Mouse (Mus musculus): ENCODE measurements around the gene Mgat3. TPM values are rescaled to one million over a fixed set of nuclear protein-coding genes. Genes with fewer than 3 reads are reported as not detected.
A peak's percentile ranks its signal among the peaks of the same experiment; 100 is the strongest.

Mgat3 gene
- polyA plus RNA-seq, 1 experiment from 2014 or later = 6.7 TPM

DNA sequence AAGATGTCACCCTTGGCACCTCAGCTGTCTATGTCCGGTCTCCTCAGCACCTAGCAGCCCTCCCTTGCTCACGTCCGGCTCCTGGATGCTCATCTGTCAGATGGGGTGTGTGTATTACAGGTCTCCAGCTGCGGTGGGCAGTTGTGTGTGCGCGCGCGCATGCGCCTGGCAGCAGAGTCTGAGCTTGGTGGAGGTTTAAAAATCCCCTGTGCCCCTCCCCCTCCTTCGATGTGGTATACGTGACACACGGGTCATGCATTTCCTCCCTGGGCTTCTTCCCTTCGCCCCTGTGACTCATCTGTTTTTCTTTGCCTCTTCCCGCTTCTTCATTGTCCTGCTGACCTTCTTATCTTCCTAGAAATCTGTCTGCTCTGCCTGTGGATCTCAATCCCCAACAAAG is 45.7 kb downstream of the Mgat3 start:
- Histone ChIP-seq H3K9ac (ENCODE audit: low read depth, low read length) (peak overlapping the region; percentile 20; the same call in 1 of the 2 replicates), H3K9me3 (replicated peaks; ENCODE audit: low read length) (no peaks in the 10 kb centered on the region), H3K4me2 (ENCODE audit: low read length) (peak overlapping the region; percentile 16; the same call in 1 of the 2 replicates), H3K27ac (peak overlapping the region; percentile 54; the same call in 1 of the 2 replicates), H3K4me1 (replicated peaks; ENCODE audit: insufficient read depth, low read length) (no peaks in the 10 kb centered on the region), H3K27me3 (ENCODE audit: insufficient read depth, low read length) (no peaks in the 10 kb centered on the region), H3K36me3 (ENCODE audit: insufficient read depth, low read length) (no peaks in the 10 kb centered on the region), H3K4me3 (replicated peaks; ENCODE audit: low read depth, low read length) (no peak overlapping the region)
- ATAC-seq (replicated peaks; ENCODE audit: low FRiP score, low read depth) (no peak; the same call in 1 of the 2 replicates), DNase-seq (ENCODE audit: low spot score) (peak; percentile 42)
- WGBS = 25% methylated on average over 14 of the region's 14 CpGs
- no peak for TF ChIP-seq CTCF (IDR thresholded peaks at IDR 0.05; ENCODE audit: low read depth)

DNA sequence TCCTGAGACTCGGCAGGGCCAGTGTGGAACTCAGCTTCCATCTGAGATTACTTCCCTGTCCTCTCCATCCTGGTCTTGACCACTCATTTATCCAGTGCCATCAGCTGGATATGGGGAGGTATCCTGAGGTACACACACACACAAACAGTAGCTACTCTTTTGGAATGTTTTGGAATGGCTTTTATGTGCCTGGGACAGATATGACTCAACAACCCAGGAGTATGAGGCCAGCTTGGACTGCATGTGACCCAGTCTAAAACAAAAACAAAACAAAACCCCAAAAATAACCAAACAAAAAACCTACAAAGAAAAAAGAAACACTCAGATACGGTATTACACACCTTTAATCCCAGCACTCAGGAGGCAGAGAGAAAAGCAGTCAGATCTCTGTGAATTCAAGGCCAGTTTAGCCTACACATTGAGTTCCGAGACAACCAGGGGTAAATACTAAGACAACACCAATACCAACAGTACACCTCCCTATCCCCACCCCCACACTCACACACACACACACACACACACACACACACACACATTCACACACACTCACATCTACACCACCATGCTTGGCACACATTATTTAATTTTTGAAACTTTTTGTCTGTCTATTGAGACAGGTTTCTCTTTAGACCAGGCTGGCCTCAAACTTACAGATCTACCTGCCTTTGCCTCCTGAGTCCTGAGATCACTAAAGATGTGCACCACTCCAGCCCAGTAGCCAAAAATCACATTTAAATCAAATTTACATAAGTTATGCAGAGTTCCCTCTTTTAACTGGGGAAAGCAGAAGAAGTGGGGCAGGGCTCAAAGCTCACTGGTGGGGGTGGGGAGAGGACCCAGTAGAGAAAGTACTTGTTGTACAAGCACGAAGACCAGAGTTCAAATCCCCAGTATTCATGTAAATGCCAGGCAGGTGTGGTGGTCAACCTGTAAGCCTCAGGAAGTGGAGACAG is 46.5 kb downstream of the Mgat3 start:
- Histone ChIP-seq H3K9ac (ENCODE audit: low read depth, low read length) (no peak overlapping the region), H3K4me1 (replicated peaks; ENCODE audit: insufficient read depth, low read length) (no peaks in the 10 kb centered on the region), H3K4me2 (ENCODE audit: low read length) (peak overlapping the region; percentile 16; the same call in 1 of the 2 replicates), H3K36me3 (ENCODE audit: insufficient read depth, low read length) (no peaks in the 10 kb centered on the region), H3K27me3 (ENCODE audit: insufficient read depth, low read length) (no peaks in the 10 kb centered on the region), H3K4me3 (replicated peaks; ENCODE audit: low read depth, low read length) (no peak overlapping the region), H3K9me3 (replicated peaks; ENCODE audit: low read length) (no peaks in the 10 kb centered on the region), H3K27ac (peak overlapping the region; percentile 54)
- WGBS = 58% methylated on average over 4 of the region's 4 CpGs
- ATAC-seq (replicated peaks; ENCODE audit: low FRiP score, low read depth) (no peak), DNase-seq (ENCODE audit: low spot score) (no peak)
- no peak for TF ChIP-seq CTCF (IDR thresholded peaks at IDR 0.05; ENCODE audit: low read depth)

DNA sequence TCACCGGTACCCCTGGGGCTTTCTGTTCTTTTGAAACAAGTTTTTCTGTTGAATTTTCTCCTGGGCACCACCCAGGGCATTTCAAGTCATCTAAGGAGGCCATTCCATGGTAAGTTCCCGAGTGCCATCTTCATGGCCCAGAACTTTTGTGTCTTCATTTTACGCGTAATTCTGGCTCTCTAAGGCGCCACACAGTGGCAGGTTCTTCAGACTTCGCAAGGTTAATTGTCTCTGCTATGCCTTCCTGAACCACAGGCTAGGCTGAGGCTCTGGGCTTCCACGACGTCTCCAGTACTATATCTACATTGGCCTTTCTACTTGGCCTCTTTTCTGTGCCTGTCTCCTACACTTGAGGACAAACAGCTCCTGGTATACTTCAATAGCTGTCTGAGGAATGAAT is 47.5 kb downstream of the Mgat3 start:
- H3K9ac ChIP-seq (ENCODE audit: low read depth, low read length) = no peak overlapping the region
- no peak overlapping the region for H3K4me2 ChIP-seq (ENCODE audit: low read length)
- H3K4me1 ChIP-seq (replicated peaks; ENCODE audit: insufficient read depth, low read length) = no peaks in the 10 kb centered on the region
- no peaks in the 10 kb centered on the region for H3K9me3 ChIP-seq (replicated peaks; ENCODE audit: low read length)
- WGBS = 67% methylated on average over 8 of the region's 8 CpGs
- H3K27me3 ChIP-seq (ENCODE audit: insufficient read depth, low read length) = no peaks in the 10 kb centered on the region
- no peak overlapping the region for H3K4me3 ChIP-seq (replicated peaks; ENCODE audit: low read depth, low read length)
- TF ChIP-seq CTCF (IDR thresholded peaks at IDR 0.05; ENCODE audit: low read depth) = peak; percentile 16; the same call in 1 of the 2 replicates
- H3K36me3 ChIP-seq (ENCODE audit: insufficient read depth, low read length) = no peaks in the 10 kb centered on the region
- ATAC-seq (replicated peaks; ENCODE audit: low FRiP score, low read depth) (no peak), DNase-seq (ENCODE audit: low spot score) (no peak)
- no peak overlapping the region for H3K27ac ChIP-seq

DNA sequence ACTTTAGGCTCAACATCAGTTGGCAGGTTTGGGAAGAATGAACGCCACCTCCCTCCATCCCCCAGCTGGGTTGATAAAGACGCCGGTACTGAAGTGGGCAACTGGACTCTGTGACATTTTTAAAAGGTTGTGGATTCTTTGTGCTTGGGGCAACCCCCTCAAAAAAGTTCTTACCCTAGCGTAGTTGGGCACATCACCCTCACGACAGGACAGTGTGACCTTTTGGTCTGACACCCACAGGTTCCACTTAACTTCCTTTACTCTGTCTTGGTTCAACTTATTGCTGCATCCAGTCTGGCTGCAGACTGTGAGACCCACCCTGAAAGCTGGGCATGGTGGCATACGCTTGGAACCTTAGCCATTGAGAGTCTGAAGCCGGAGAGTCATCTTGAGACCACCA is 50.2 kb downstream of the Mgat3 start:
- WGBS = 85% methylated on average over 7 of the region's 7 CpGs
- Histone ChIP-seq H3K9ac (ENCODE audit: low read depth, low read length) (no peak overlapping the region), H3K4me1 (replicated peaks; ENCODE audit: insufficient read depth, low read length) (no peaks in the 10 kb centered on the region), H3K36me3 (ENCODE audit: insufficient read depth, low read length) (no peaks in the 10 kb centered on the region), H3K27ac (no peak overlapping the region), H3K27me3 (ENCODE audit: insufficient read depth, low read length) (no peaks in the 10 kb centered on the region), H3K4me2 (ENCODE audit: low read length) (no peak overlapping the region), H3K4me3 (replicated peaks; ENCODE audit: low read depth, low read length) (no peak overlapping the region), H3K9me3 (replicated peaks; ENCODE audit: low read length) (no peaks in the 10 kb centered on the region)
- ATAC-seq (replicated peaks; ENCODE audit: low FRiP score, low read depth) = no peak
- DNase-seq (ENCODE audit: low spot score) = no peak
- no peak for TF ChIP-seq CTCF (IDR thresholded peaks at IDR 0.05; ENCODE audit: low read depth)

DNA sequence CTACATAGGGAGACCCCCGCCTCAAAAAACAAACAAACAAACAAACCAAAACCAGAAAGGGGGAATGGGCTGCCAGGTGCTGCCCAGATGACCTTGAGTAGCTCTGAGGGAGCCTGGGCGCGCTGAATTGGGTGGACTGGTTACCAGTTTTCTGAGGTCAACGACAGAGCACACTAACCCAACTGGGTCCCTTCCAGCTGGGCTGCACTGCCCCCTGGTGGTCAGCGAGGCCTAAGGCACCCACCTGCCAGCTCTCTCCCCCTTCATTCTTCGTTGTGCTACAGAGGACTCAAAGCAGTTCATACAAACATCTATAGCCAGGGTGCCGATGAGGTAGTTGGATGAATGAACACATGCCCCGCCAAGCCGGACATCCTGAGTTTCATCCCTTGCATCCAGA is 51.7 kb downstream of the Mgat3 start:
- ATAC-seq (replicated peaks; ENCODE audit: low FRiP score, low read depth) = peak; percentile 72
- WGBS = 21% methylated on average over 9 of the region's 9 CpGs

DNA sequence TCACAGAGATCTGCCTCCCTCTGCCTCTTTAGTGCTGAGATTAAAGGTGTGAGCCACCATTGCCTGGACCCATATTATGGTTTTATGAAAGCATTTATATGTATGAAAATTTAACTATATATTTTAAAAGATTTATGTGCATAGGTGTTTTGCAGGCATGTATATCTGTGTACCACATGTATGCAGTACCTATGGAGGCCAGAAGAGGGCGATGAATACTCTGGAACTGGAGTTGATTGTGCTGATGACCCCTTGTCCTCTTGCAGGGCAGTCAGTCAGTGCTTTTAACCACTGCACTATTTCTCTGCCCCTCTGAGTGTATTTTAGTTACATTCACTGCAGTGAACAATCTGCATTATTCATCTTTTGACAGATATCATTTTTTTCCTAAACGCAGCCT is 52.3 kb downstream of the Mgat3 start:
- DNase-seq (ENCODE audit: low spot score) (peak; percentile 82), ATAC-seq (replicated peaks; ENCODE audit: low FRiP score, low read depth) (no peak; the same call in 1 of the 2 replicates)
- H3K4me3 ChIP-seq (replicated peaks; ENCODE audit: low read depth, low read length) = no peak overlapping the region
- TF ChIP-seq CTCF (IDR thresholded peaks at IDR 0.05; ENCODE audit: low read depth) = peak; percentile 83
- H3K27me3 ChIP-seq (ENCODE audit: insufficient read depth, low read length) = no peaks in the 10 kb centered on the region
- no peaks in the 10 kb centered on the region for H3K36me3 ChIP-seq (ENCODE audit: insufficient read depth, low read length)
- no peaks in the 10 kb centered on the region for H3K4me1 ChIP-seq (replicated peaks; ENCODE audit: insufficient read depth, low read length)
- H3K4me2 ChIP-seq (ENCODE audit: low read length) = no peak overlapping the region
- WGBS = 42% methylated on average over 2 of the region's 2 CpGs
- H3K9ac ChIP-seq (ENCODE audit: low read depth, low read length) = no peak overlapping the region
- no peak overlapping the region for H3K27ac ChIP-seq
- no peaks in the 10 kb centered on the region for H3K9me3 ChIP-seq (replicated peaks; ENCODE audit: low read length)

More for the DNA sequence above, 51.7 kb downstream of the Mgat3 start:
- Histone ChIP-seq H3K9me3 (replicated peaks; ENCODE audit: low read length) (no peaks in the 10 kb centered on the region), H3K27ac (no peak overlapping the region), H3K36me3 (ENCODE audit: insufficient read depth, low read length) (no peaks in the 10 kb centered on the region), H3K4me3 (replicated peaks; ENCODE audit: low read depth, low read length) (no peak overlapping the region), H3K27me3 (ENCODE audit: insufficient read depth, low read length) (no peaks in the 10 kb centered on the region), H3K9ac (ENCODE audit: low read depth, low read length) (no peak overlapping the region), H3K4me1 (replicated peaks; ENCODE audit: insufficient read depth, low read length) (no peaks in the 10 kb centered on the region), H3K4me2 (ENCODE audit: low read length) (no peak overlapping the region)
- peak; percentile 97 for TF ChIP-seq CTCF (IDR thresholded peaks at IDR 0.05; ENCODE audit: low read depth)
- DNase-seq (ENCODE audit: low spot score) = peak; percentile 82

All from kidney, postnatal 0 days (tissue).